Mouse (Mus musculus): ENCODE results near the gene Nyx. TPM values are rescaled to one million over a fixed set of nuclear protein-coding genes. Genes with fewer than 3 reads are reported as not detected.
A peak's percentile ranks its signal among the peaks of the same experiment; 100 is the strongest.

Nyx gene
- polyA plus RNA-seq, 1 experiment from 2014 or later = 0.08 TPM

DNA sequence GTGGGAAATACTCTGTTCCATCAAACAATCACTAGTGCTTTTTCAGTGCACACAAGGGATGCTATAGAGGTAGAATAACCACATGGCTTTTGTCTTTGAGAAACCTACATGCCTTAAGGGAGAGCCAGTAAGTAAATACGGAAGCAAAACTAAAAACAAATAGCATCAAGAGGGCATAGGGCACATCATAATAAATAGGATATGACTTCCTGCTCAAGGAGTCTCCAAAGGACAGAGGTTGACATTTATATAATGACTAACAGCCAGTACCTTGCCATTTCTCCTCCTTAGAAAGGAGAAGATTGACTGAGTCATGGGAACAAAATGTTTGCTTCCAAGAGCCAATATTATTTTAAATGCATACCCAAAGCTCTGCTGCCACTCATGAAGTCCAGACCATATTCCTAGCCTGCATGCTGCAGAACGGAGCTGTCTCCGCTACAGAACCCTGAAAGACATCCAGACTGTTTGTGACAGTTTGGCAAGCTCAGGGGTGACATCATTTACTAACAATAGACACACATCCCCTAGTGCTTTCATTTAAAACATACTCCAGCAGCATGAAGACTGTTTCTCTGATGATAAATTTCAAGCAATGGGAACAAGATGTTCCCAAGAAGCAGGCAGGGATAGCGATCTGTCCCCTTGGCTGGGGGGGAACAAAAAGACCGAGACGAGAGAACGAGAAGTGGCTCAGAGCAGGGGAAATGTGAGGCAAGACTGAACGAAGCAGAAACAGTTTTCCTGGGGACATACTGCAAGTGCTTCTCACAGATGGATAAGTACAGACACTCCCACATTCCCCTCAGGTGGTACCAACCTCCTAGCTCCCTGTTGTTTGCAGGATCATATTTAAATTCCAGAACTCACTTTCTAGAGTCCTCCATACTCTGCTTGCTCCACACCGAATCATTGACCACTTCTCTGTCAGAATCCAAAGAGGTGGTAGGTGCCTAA lies 3.5 kb downstream of the Nyx start:
- Histone ChIP-seq H3K4me3 (replicated peaks) (no peak overlapping the region), H3K4me1 (no peaks in the 10 kb centered on the region), H3K27me3 (no peaks in the 10 kb centered on the region), H3K9me3 (replicated peaks) (no peaks in the 10 kb centered on the region), H3K4me2 (replicated peaks) (no peak overlapping the region), H3K9ac (no peak overlapping the region), H3K27ac (replicated peaks) (peak overlapping the region; percentile 52), H3K36me3 (no peaks in the 10 kb centered on the region)
- WGBS = 37% methylated on average over 9 of the region's 9 CpGs
- peak; percentile 81 for ATAC-seq (ENCODE audit: insufficient number of reproducible peaks, low FRiP score, low TSS enrichment, low read depth)

DNA sequence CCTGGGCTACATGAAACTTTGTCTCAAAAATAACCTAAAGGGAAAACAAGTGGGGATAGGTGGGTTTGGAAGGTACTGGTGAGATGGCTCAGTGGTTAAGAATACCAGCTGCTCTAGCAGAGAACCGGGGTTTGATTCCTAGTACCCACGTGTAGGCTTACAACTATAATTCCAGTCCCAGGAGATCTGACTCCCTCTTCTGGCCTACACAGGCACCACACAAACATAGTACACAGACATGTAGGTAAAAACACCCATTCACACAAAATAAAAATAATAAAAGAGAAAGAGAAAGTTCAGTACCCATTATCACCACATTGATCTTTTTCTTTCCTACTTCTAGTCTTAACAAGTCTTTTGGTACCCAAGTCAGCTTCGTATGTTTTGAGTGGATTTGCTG lies 6.0 kb downstream of the Nyx start:
- no peak overlapping the region for H3K4me2 ChIP-seq (replicated peaks)
- H3K4me1 ChIP-seq = no peaks in the 10 kb centered on the region
- no peaks in the 10 kb centered on the region for H3K36me3 ChIP-seq
- H3K4me3 ChIP-seq (replicated peaks) = no peak overlapping the region
- peaks cover 3% of the 10 kb centered on the region; the same call in 1 of the 2 replicates for H3K27me3 ChIP-seq
- WGBS = 81% methylated on average over 3 of the region's 3 CpGs
- no peak overlapping the region for H3K27ac ChIP-seq (replicated peaks)
- H3K9ac ChIP-seq = no peak overlapping the region
- H3K9me3 ChIP-seq (replicated peaks) = no peaks in the 10 kb centered on the region
- no peak for ATAC-seq (ENCODE audit: insufficient number of reproducible peaks, low FRiP score, low TSS enrichment, low read depth)

DNA sequence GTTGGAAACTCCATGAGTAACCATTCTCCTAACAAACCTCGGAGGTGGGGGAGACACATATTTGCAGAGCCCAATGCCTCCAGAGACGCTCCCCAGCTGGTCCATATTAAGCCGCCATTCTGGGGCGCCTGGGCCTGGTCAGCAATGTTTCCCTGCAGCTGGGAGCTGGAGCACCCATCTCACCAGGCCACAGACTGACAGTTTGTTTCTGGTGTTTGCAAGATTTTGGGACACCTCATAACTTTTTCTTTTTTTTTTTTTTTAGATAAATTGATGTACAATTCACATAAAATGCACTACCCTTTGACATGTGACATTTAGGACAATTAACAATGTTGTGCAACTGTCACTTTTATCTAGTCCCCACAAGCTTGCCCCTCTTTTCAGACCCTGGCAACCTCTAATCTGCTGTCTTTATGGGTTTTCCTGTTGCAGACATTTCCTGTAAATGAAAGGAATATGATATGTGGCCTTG lies 6.9 kb downstream of the Nyx start:
- Histone ChIP-seq H3K9me3 (replicated peaks) (no peaks in the 10 kb centered on the region), H3K36me3 (no peaks in the 10 kb centered on the region), H3K27ac (replicated peaks) (no peak overlapping the region; the same call in 1 of the 2 replicates), H3K4me1 (no peaks in the 10 kb centered on the region), H3K9ac (no peak overlapping the region), H3K4me3 (replicated peaks) (no peak overlapping the region), H3K4me2 (replicated peaks) (no peak overlapping the region), H3K27me3 (peaks cover 3% of the 10 kb centered on the region; the same call in 1 of the 2 replicates)
- ATAC-seq (ENCODE audit: insufficient number of reproducible peaks, low FRiP score, low TSS enrichment, low read depth) = no peak
- WGBS = 63% methylated on average over 4 of the region's 4 CpGs

- H3K4me3 ChIP-seq (replicated peaks) = no peak overlapping the region
- H3K9ac ChIP-seq = no peak overlapping the region
- no peak overlapping the region for H3K27ac ChIP-seq (replicated peaks)
- peaks cover 3% of the 10 kb centered on the region; the same call in 1 of the 2 replicates for H3K27me3 ChIP-seq
- H3K9me3 ChIP-seq (replicated peaks) = no peaks in the 10 kb centered on the region
- H3K36me3 ChIP-seq = no peaks in the 10 kb centered on the region
- 50% methylated on average over 1 of the region's 1 CpGs for WGBS
- H3K4me2 ChIP-seq (replicated peaks) = no peak overlapping the region
- no peak for ATAC-seq (ENCODE audit: insufficient number of reproducible peaks, low FRiP score, low TSS enrichment, low read depth)
- no peaks in the 10 kb centered on the region for H3K4me1 ChIP-seq
Measured at GRCm38 (mm10) chrX:13475382-13475781, 9.5 kb downstream of the Nyx start.

DNA sequence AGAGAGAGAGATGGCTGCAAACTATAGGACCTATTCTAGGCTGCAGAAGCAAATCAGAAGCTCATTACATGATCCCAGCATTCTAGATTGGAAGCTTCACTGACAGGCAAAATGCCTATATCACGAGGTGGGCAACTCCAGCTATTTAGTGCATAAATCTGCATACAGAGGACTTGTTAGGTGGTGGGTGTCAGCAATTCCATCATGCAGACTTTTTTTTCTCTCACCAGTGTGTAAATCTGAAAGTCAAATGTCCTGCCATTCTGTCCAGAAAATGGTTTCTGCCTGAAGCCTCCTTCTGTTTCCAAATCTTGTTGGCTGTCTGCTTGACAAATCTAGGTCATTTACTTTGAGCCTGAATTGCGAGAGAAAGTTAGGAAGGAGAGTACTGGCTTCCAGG lies 11.7 kb downstream of the Nyx start:
- Histone ChIP-seq H3K27me3 (peaks cover 3% of the 10 kb centered on the region; the same call in 1 of the 2 replicates), H3K9ac (no peak overlapping the region), H3K9me3 (replicated peaks) (no peaks in the 10 kb centered on the region), H3K36me3 (no peaks in the 10 kb centered on the region), H3K4me3 (replicated peaks) (no peak overlapping the region), H3K27ac (replicated peaks) (no peak overlapping the region), H3K4me1 (no peaks in the 10 kb centered on the region), H3K4me2 (replicated peaks) (no peak overlapping the region)
- WGBS = 56% methylated on average over 2 of the region's 2 CpGs
- ATAC-seq (ENCODE audit: insufficient number of reproducible peaks, low FRiP score, low TSS enrichment, low read depth) = no peak

DNA sequence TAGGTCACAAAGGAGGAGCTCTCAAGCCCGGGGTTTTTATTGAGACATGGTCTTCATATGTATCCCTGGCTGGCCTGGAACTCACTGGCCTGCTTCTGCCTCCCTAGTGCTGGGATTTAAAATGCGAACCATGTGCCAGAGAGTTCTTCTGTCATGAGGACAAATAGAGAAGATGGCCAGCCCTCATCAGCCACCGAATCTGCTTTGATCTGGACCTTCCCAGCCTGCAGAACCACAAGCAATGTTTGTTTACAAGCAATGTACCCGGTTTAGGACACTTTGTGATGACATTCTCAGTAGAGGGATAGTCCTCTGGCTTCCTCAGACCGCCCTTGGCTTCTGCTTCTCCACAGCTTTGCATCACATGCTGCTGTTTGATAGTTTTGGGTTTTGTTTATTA lies 12.4 kb downstream of the Nyx start:
- Histone ChIP-seq H3K4me2 (replicated peaks) (no peak overlapping the region), H3K27me3 (peaks cover 3% of the 10 kb centered on the region; the same call in 1 of the 2 replicates), H3K4me3 (replicated peaks) (no peak overlapping the region), H3K4me1 (no peaks in the 10 kb centered on the region), H3K27ac (replicated peaks) (no peak overlapping the region), H3K36me3 (no peaks in the 10 kb centered on the region), H3K9ac (no peak overlapping the region), H3K9me3 (replicated peaks) (no peaks in the 10 kb centered on the region)
- ATAC-seq (ENCODE audit: insufficient number of reproducible peaks, low FRiP score, low TSS enrichment, low read depth) = no peak
- WGBS = 62% methylated on average over 5 of the region's 5 CpGs

GRCm38 (mm10) chrX:13479570-13479969 lies 13.7 kb downstream of the Nyx start:
- H3K27me3 ChIP-seq = peaks cover 3% of the 10 kb centered on the region; the same call in 1 of the 2 replicates
- H3K9me3 ChIP-seq (replicated peaks) = no peaks in the 10 kb centered on the region
- ATAC-seq (ENCODE audit: insufficient number of reproducible peaks, low FRiP score, low TSS enrichment, low read depth) = no peak
- no peak overlapping the region for H3K9ac ChIP-seq
- no peak overlapping the region for H3K4me3 ChIP-seq (replicated peaks)
- no peaks in the 10 kb centered on the region for H3K4me1 ChIP-seq
- H3K36me3 ChIP-seq = no peaks in the 10 kb centered on the region
- H3K27ac ChIP-seq (replicated peaks) = no peak overlapping the region
- no peak overlapping the region for H3K4me2 ChIP-seq (replicated peaks)

- Histone ChIP-seq H3K27ac (replicated peaks) (no peak overlapping the region), H3K4me1 (no peaks in the 10 kb centered on the region), H3K9me3 (replicated peaks) (no peaks in the 10 kb centered on the region), H3K36me3 (no peaks in the 10 kb centered on the region), H3K27me3 (no peaks in the 10 kb centered on the region; the same call in 1 of the 2 replicates), H3K4me2 (replicated peaks) (no peak overlapping the region), H3K9ac (no peak overlapping the region), H3K4me3 (replicated peaks) (no peak overlapping the region)
- no peak for ATAC-seq (ENCODE audit: insufficient number of reproducible peaks, low FRiP score, low TSS enrichment, low read depth)
- 67% methylated on average over 1 of the region's 1 CpGs for WGBS
Measured at GRCm38 (mm10) chrX:13482576-13482975, 16.7 kb downstream of the Nyx start.

GRCm38 (mm10) chrX:13484447-13484846 lies 18.5 kb downstream of the Nyx start:
- no peaks in the 10 kb centered on the region for H3K36me3 ChIP-seq
- no peak overlapping the region for H3K27ac ChIP-seq (replicated peaks)
- H3K9me3 ChIP-seq (replicated peaks) = no peaks in the 10 kb centered on the region
- H3K4me1 ChIP-seq = no peaks in the 10 kb centered on the region
- no peaks in the 10 kb centered on the region; the same call in 1 of the 2 replicates for H3K27me3 ChIP-seq
- no peak for ATAC-seq (ENCODE audit: insufficient number of reproducible peaks, low FRiP score, low TSS enrichment, low read depth)
- no peak overlapping the region for H3K4me3 ChIP-seq (replicated peaks)
- H3K9ac ChIP-seq = no peak overlapping the region
- H3K4me2 ChIP-seq (replicated peaks) = no peak overlapping the region

DNA sequence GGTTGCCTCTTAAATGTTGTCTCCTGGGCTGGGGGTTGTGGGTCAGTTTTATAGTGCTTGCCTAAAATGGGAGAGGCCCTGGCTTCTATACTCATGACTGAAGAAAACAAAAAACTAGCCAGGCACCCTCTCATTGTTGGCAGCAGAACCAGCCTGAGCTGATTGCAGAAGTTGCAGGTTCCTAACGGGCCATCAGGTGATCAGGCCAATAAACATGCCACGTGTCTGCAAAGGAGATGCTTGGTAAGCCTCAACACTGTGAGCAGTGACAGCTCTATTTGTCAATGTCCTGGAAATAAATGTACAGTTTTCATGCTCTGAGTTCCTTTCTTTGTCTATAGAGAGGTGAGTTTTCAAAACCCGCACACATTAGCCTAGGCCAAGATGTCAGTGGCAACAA lies 23.1 kb downstream of the Nyx start:
- Histone ChIP-seq H3K4me2 (replicated peaks) (no peak overlapping the region), H3K9ac (no peak overlapping the region), H3K36me3 (no peaks in the 10 kb centered on the region), H3K27ac (replicated peaks) (no peak overlapping the region), H3K4me1 (no peaks in the 10 kb centered on the region), H3K4me3 (replicated peaks) (no peak overlapping the region), H3K9me3 (replicated peaks) (no peaks in the 10 kb centered on the region), H3K27me3 (no peaks in the 10 kb centered on the region; the same call in none of the 2 replicates)
- 76% methylated on average over 3 of the region's 3 CpGs for WGBS
- no peak for ATAC-seq (ENCODE audit: insufficient number of reproducible peaks, low FRiP score, low TSS enrichment, low read depth)

DNA sequence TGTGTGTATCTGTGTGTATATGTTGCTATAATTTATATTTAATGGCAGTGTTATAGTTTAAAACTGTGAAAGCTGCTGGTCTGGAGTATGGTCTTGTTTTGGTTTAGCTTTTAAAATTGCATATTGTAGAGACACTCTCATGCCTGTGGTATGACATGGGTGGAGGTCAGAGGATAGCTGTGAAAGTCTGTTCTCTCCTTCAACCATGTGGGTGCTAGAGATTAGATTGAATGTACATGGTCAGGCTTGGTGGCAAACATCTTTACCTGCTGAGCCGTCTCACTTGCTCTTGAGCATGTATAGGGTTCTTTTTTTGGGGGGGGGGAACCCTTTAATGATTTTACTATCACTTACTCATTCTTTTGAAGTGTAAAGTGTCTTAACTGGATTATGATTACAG lies 23.9 kb downstream of the Nyx start:
- no peaks in the 10 kb centered on the region for H3K36me3 ChIP-seq
- WGBS = 59% methylated on average over 1 of the region's 1 CpGs
- H3K27ac ChIP-seq (replicated peaks) = no peak overlapping the region
- H3K9me3 ChIP-seq (replicated peaks) = no peaks in the 10 kb centered on the region
- H3K4me1 ChIP-seq = no peaks in the 10 kb centered on the region
- H3K4me3 ChIP-seq (replicated peaks) = no peak overlapping the region
- H3K27me3 ChIP-seq = no peaks in the 10 kb centered on the region; the same call in none of the 2 replicates
- H3K4me2 ChIP-seq (replicated peaks) = no peak overlapping the region
- no peak overlapping the region for H3K9ac ChIP-seq
- no peak for ATAC-seq (ENCODE audit: insufficient number of reproducible peaks, low FRiP score, low TSS enrichment, low read depth)

All from embryonic facial prominence, embryonic 15.5 days (tissue).